Mouse (Mus musculus) brain, embryonic 18.5 days (tissue): ENCODE measurements around the gene Osbpl6.

Experiments used
- DNase-seq: peaks from one replicate; pipeline ENCODE4 v3.0.0-alpha.2; 2012; ENCODE audit warnings: low read depth, low spot score

The Osbpl6 gene

DNA sequence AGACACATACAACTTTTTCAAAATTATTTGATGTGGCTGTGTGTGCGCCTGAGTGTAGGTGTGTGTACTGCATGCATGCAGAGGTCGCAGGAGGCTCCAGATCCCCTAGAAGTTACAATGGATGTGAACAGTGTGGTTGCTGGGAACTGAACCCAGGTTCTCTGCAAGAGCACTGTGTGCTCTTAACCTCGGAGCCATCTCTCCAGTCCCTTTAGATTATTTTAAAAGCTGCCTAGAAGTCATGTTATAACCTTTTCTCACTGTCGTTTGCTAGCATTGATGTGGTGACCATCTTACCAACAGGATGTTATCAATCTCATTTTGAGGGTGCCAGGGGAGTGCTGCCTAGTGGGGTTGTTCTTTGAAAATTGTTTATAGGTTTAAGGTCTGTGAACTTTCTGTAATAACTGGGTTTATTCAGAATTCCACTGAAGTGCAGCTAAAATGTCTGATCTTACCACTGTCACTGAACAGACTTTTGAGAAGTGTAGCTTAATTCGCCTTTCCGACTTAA, 15.2 kb downstream of the Osbpl6 start:
- DNase-seq = no peak

- DNase-seq = no peak
These were observed 20.5 kb downstream of the Osbpl6 start for GRCm38 (mm10) chr2:76426816-76427215.

- DNase-seq = no peak
These were observed 23.0 kb downstream of the Osbpl6 start for GRCm38 (mm10) chr2:76429318-76429717.

- no peak for DNase-seq
These were observed 23.5 kb downstream of the Osbpl6 start for GRCm38 (mm10) chr2:76429855-76430254.

DNA sequence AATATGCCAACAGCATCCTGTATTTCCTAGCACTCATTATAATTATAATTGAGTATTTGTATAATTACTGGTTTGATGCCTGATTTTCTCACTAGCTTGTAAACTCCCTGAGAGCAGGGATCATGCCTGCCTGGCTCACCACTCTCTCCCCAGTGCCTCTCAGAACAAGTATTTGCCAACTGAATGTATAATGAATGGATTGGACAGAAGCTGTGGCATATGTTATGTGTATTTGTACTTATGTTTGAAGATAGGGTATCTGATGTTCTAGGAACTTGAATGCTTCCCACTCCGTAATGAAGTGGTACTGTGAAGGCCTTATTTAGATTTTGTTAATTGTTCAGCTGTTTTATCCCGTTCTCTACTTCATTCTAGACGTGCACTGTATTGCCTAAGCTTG, 24.2 kb downstream of the Osbpl6 start:
- DNase-seq = peak; percentile 57

GRCm38 (mm10) chr2:76434224-76434623, 27.9 kb downstream of the Osbpl6 start:
- no peak for DNase-seq

DNA sequence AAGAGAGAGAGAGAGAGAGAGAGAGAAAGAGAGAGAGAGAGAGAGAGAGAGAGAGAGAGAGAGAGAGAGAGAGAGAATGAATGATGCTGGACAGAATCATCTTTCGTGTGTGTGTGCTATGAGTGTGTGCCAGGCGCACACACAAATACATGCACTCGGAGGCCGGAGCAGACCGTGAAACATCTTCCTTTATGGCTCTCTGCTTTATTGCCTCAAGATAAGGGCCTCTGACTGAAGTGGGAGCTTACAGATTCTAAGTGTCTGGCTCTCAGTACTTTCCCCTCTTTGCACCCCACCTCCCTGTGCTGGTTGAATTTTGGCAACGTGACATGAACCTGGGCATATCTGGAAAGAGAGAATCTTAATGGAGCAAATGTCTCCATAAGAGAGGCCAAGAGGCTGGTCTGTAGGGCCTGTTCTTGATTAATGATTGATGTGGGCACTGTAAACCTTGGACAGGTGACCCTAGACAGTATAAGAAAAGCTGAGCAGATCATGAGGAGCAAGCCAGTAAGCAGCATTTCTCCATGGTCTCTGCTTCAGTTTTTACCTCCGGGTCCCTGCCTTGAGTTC, 29.4 kb downstream of the Osbpl6 start:
- no peak for DNase-seq

GRCm38 (mm10) chr2:76437372-76437771, 31.1 kb downstream of the Osbpl6 start:
- DNase-seq = no peak

DNA sequence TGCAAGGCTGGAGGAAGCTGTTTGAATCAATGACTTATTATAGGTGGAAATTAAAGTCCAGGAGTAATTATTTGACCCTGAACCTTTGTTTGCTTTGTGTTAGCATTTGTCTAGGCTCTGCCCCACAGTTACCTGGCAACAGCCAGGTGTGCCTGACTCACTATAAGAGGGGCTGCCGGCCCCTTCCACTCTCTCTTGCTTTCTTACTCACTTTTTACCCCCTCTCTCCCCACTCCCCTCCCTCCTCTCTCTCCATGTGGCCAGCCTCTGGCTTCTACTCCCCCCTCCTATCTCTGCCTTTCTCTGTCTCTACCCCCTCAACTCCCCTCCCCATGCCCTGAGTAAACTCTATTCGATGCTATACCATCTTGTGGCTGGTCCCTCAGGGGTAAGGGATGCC, 33.2 kb downstream of the Osbpl6 start:
- DNase-seq = no peak

- DNase-seq = no peak
These were observed 35.8 kb downstream of the Osbpl6 start for GRCm38 (mm10) chr2:76442086-76442485.

DNA sequence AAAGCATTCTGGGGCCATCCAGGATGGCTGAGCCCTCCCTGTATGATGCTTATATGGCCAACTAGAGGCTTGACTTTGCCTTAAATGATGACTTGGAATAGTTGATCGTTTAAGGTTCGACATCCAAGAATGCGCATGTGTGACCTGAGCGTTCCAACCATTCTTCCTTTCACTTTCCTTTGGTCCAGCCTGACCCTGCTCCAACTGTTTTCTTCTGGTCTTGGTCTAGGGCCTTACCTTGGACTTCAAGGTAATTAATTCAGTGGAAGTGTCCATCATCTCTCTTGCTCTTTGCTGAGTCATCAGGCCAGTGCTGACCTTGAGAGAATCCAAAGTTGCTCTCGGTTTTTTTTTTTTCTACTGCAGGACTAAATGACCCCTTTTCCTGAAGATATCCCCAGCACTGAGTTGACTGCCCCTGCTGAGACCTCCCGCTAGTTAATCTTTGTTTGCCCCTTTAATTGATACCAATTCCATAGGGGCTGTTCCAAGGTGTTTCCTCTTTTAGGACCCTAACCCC, 43.6 kb downstream of the Osbpl6 start:
- no peak for DNase-seq

- DNase-seq = no peak
These were observed 60.4 kb downstream of the Osbpl6 start for GRCm38 (mm10) chr2:76466723-76467122.

DNA sequence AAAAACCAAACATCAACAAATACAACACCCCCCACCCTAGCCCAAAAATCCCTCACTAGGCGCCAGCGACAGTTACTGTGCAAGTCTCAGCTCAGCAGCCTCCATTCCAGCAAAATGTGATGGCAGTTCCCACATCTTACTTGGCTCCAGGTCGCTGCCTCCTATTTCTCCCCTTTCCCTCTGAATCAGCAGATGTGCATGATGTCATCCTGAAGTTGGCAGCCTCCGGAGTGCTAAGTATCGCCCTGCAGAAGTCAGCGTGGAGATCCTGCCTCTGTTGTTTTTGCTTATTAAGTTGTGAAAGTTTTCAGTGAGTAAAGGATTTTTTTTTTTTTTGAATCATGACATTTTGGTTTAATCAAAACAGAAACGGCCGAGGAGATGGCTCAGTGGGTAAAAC, 61.9 kb downstream of the Osbpl6 start:
- no peak for DNase-seq

DNA sequence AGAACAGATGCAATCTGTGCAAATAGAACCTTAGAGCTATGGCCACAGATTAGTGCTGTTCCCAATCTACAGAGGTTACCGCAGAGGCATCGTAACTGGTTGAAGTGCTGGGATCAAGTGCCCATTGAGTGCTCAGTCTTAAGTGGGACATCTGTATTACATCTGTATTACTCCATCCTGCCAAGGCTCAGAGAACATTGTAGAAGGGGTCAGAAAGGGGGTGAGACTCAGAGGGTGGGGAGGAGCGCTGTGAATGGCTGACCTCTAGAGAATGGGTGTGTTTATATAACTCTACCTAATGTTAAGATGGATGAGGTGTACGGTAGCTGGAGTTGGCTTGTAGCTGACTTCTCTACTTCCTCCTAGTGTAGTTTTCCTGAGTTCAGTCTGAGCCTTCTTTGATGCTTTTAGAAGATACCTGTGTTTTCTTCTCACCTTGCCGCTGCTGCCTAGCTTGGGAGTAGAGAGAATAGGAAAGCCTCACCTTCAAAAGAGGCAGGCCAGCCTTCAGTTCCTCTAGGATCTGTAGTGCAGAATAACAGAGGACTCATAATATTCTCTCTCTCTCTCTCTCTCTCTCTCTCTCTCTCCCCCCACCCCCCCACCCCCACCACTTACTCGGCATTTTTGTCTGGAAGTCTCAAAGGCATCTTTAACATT, 62.9 kb downstream of the Osbpl6 start:
- DNase-seq = no peak

DNA sequence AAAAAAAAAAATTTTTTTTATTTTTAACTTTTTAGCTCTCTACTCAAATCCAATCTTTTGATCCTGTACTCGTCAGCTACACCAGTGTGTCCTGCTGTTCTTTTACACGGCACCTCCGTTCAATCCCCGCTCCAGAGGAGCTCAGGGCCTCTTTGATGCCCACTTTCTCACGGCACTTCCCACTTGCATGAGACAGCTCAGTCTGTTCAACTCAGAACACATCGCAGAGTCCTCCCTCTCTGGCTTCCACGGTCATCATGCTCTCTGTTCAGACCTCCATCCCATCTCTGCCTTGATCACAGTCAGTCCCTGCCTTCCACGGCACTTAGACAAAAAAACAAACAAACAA, 63.4 kb downstream of the Osbpl6 start:
- no peak for DNase-seq

DNA sequence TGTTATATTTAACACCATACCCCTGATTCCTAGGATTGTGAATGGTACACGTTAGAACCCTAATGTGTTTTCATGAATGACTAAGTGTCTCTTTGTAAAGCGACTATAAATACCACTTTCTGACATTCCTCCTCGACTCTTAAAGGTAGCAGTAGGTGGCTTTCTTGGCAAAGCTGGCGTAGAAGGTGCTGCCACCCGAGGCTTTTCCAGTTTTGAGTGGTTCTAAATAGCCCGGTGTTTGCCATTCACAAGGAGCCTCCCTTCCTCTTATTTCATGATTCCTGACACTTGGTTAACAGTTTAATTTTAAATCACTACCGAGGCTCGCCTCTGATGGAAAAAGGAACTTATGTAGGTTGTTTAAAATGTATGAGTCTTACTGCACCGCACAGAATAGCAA, 64.1 kb downstream of the Osbpl6 start:
- DNase-seq = no peak

DNA sequence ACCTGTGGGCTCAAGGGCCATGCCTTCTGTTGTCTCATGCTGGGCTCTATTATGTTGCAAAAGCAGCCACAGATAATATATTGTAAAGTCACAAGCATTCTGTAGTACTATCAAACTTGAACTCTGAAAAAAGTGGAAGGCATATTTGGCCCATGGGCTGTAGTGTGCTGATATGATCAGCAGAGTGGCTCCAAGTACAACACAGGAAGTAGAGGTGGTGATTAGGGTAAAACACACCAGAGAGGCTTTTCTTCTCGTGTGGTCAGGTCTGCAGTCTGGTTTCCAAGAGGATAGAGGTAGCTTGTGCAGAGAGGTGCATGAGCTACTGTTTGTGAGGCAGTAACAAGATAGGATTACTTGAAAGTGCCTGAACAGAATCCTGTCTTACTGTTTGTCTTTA, 69.5 kb downstream of the Osbpl6 start:
- no peak for DNase-seq

- DNase-seq = no peak
These were observed 82.5 kb downstream of the Osbpl6 start for GRCm38 (mm10) chr2:76488764-76489163.

DNA sequence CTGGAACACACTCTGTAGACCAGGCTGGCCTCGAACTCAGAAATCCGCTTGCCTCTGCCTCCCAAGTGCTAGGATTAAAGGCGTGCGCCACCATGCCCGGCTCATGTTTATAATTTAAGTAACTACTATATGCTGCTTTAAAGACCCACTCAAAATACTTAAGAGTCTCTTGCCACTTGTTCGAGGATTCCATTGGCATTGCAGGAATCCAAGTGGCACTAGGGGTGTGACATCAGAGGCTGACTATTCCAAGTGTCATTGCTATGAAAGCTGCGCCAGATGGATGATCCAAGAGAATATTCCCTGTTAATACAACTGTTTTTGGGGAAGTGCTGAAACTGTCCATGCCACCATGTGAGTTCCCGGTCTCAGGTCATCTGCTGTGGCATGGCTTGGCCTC, 83.9 kb downstream of the Osbpl6 start:
- no peak for DNase-seq

DNA sequence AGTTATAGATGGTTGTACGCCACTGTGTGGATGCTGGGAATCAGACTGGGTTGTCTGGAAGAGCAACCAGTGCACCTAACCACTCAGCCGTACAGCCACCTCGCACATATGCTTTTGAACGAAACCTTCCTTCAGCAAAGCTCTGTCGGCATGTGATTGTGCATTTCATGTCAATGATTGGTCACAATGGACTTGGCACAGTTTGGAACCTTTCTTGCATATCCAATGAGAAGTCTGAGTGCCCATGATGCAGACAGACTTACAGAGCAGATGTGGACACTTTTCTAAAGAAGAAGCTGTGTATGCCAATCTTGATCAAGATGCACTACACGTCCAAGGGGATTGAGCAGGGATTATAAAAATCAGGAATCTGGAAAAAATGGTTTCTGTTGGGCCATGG, 85.1 kb downstream of the Osbpl6 start:
- DNase-seq = no peak

DNA sequence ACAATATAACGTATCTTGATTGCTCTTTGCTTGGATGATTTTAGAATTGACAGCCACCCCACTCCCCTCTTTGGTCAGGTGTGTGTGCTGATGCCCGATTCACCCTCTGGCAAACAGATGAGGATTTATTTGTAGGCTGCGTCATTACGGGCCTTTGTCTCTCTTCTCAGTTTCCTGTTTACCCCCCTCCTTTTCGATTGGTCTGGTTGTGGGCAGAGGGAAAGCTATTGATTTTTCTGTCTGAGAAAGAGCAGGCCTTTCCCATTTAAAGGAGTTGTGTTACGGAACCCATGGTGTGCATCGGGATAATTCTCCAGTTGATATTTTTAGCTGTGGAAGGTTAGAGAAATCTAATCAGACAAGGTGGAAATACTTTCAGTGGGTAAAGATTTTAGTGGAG, 85.9 kb downstream of the Osbpl6 start:
- DNase-seq = no peak

- no peak for DNase-seq
These were observed 89.9 kb downstream of the Osbpl6 start for GRCm38 (mm10) chr2:76496006-76496748.

GRCm38 (mm10) chr2:76496749-76497140, 90.4 kb downstream of the Osbpl6 start:
- DNase-seq = no peak
